ENCODE assay signal across 8 mouse cellular contexts in genomic region chr11:118445843-118446242, GRCm38 (mm10). TPM values are rescaled to one million over a fixed set of nuclear protein-coding genes. Genes with fewer than 3 reads are reported as not detected.
DNase-seq lines count a peak whose midpoint lies in the region; ATAC-seq and TF ChIP-seq lines count a peak whose summit lies in the region.

No protein-coding gene starts in this region.

- 16% methylated on average over 3 of the region's 3 CpGs for WGBS in forebrain, embryonic 11.5 days
- WGBS in hindbrain, embryonic 15.5 days: 15% methylated on average over 3 of the region's 3 CpGs
- WGBS in midbrain, embryonic 12.5 days: 7% methylated on average over 3 of the region's 3 CpGs

- peak; percentile 99 for TF ChIP-seq CTCF in testis, adult 2 months (IDR thresholded peaks at IDR 0.05; ENCODE audit: control insufficient read depth, insufficient read depth, insufficient replicate concordance, low read depth, low read length)

- DNase-seq in testis, postnatal 14 days (ENCODE audit: low spot score): no peak
- peak; percentile 62 for DNase-seq in c-Kit-positive CD71-positive TER-119-positive erythroid progenitor cells, embryonic 14.5 days (ENCODE audit: low spot score)
- DNase-seq in forebrain, embryonic 11.5 days (ENCODE audit: low spot score): peak; percentile 89
- peak; percentile 71 for DNase-seq in left cerebral cortex, postnatal 4 days
- peak; percentile 25 to 58 for DNase-seq in spleen, adult 18-20 months

- no peaks in the 10 kb centered on the region for H3K9me3 ChIP-seq in forebrain, embryonic 11.5 days (ENCODE audit: control insufficient read depth, low read length)
- no peaks in the 10 kb centered on the region for H3K9me3 ChIP-seq in hindbrain, embryonic 15.5 days
- H3K9me3 ChIP-seq in midbrain, embryonic 12.5 days: no peaks in the 10 kb centered on the region

- ATAC-seq in forebrain, embryonic 11.5 days (replicated peaks; ENCODE audit: low FRiP score): peak; percentile 71
- ATAC-seq in hindbrain, embryonic 15.5 days (ENCODE audit: low FRiP score, low read depth): peak; percentile 36
- peak; percentile 54; the same call in 1 of the 2 replicates for ATAC-seq in midbrain, embryonic 12.5 days (ENCODE audit: low FRiP score, low read depth)

- H3K4me1 ChIP-seq in testis, adult 2 months (ENCODE audit: control insufficient read depth, insufficient read depth, low read length): no peaks in the 10 kb centered on the region
- no peaks in the 10 kb centered on the region for H3K4me1 ChIP-seq in forebrain, embryonic 11.5 days (replicated peaks; ENCODE audit: control insufficient read depth, insufficient read depth, low read length)
- H3K4me1 ChIP-seq in hindbrain, embryonic 15.5 days (replicated peaks): peaks cover 12% of the 10 kb centered on the region
- 0 out of 2 replicates have a peak, but pooled peaks cover 2% of the 10 kb centered on the region for H3K4me1 ChIP-seq in midbrain, embryonic 12.5 days

- intact Hi-C loops in left cerebral cortex, postnatal 4 days (cut with DNase I): no loop called here

- H3K4me3 ChIP-seq in testis, adult 2 months (ENCODE audit: control insufficient read depth, low read depth, low read length): no peak overlapping the region
- no peak overlapping the region for H3K4me3 ChIP-seq in forebrain, embryonic 11.5 days (ENCODE audit: low read depth, low read length)
- no peak overlapping the region for H3K4me3 ChIP-seq in hindbrain, embryonic 15.5 days
- H3K4me3 ChIP-seq in midbrain, embryonic 12.5 days: no peak overlapping the region

- H3K4me2 ChIP-seq in forebrain, embryonic 11.5 days (ENCODE audit: low read depth, low read length, severe bottlenecking): no peak overlapping the region
- no peak overlapping the region for H3K4me2 ChIP-seq in hindbrain, embryonic 15.5 days
- H3K4me2 ChIP-seq in midbrain, embryonic 12.5 days (replicated peaks): no peak overlapping the region

- H3K9ac ChIP-seq in forebrain, embryonic 11.5 days (ENCODE audit: low read length): no peak overlapping the region
- H3K9ac ChIP-seq in hindbrain, embryonic 15.5 days: no peak overlapping the region
- H3K9ac ChIP-seq in midbrain, embryonic 12.5 days (replicated peaks): no peak overlapping the region

- no peaks in the 10 kb centered on the region for H3K27me3 ChIP-seq in testis, adult 2 months (ENCODE audit: control insufficient read depth, insufficient read depth, low read length)
- no peaks in the 10 kb centered on the region; the same call in 1 of the 2 replicates for H3K27me3 ChIP-seq in forebrain, embryonic 11.5 days (ENCODE audit: control insufficient read depth, insufficient read depth, low read length)
- peaks cover 3% of the 10 kb centered on the region; the same call in 1 of the 2 replicates for H3K27me3 ChIP-seq in hindbrain, embryonic 15.5 days
- peaks cover 22% of the 10 kb centered on the region for H3K27me3 ChIP-seq in midbrain, embryonic 12.5 days

- no peak for TF ChIP-seq POLR2A in testis, adult 2 months (IDR thresholded peaks at IDR 0.05; ENCODE audit: control insufficient read depth, low read depth, low read length)

- H3K27ac ChIP-seq in testis, adult 2 months (ENCODE audit: control insufficient read depth, insufficient read depth, low read depth, low read length): no peak overlapping the region
- no peak overlapping the region for H3K27ac ChIP-seq in forebrain, embryonic 11.5 days (ENCODE audit: low read depth, low read length)
- no peak overlapping the region for H3K27ac ChIP-seq in hindbrain, embryonic 15.5 days (replicated peaks)
- H3K27ac ChIP-seq in midbrain, embryonic 12.5 days (replicated peaks): no peak overlapping the region

- no peaks in the 10 kb centered on the region for H3K36me3 ChIP-seq in testis, adult 2 months (ENCODE audit: control insufficient read depth, insufficient read depth, low read length)
- H3K36me3 ChIP-seq in forebrain, embryonic 11.5 days (ENCODE audit: control insufficient read depth, insufficient read depth, low read length): no peaks in the 10 kb centered on the region
- H3K36me3 ChIP-seq in hindbrain, embryonic 15.5 days: no peaks in the 10 kb centered on the region
- H3K36me3 ChIP-seq in midbrain, embryonic 12.5 days: no peaks in the 10 kb centered on the region

RNA-seq across cellular contexts. Expression of gene C1qtnf1, which starts 17.8 kb away (rescaled TPM):
- 1.9 and 2.5 TPM in 2 replicates for polyA plus RNA-seq in testis, adult 2 months (2012; rRNA removed)
- polyA plus RNA-seq in forebrain, embryonic 11.5 days (2014; fragmentation: Nextera tagmentation; extraction: Ambion mirVana): 2.0 and 2.3 TPM in 2 replicates
- polyA plus RNA-seq in hindbrain, embryonic 15.5 days (2015; fragmentation: Nextera tagmentation; extraction: Ambion mirVana): 5.1 and 5.3 TPM in 2 replicates
- 1 to 10 TPM; 7.2 to 7.4 TPM for total RNA-seq in left cerebral cortex, postnatal 4 days (2021)
- 2.7 and 3.3 TPM in 2 replicates for polyA plus RNA-seq in midbrain, embryonic 12.5 days (2016; fragmentation: Nextera tagmentation; extraction: Ambion mirVana)

RNA-seq across cellular contexts. Expression of gene Cant1, which starts 27.0 kb away (rescaled TPM):
- polyA plus RNA-seq in testis, adult 2 months (2012; rRNA removed): 37.8 and 38.5 TPM in 2 replicates
- polyA plus RNA-seq in forebrain, embryonic 11.5 days (2014; fragmentation: Nextera tagmentation; extraction: Ambion mirVana): 25.4 and 30.8 TPM in 2 replicates
- polyA plus RNA-seq in hindbrain, embryonic 15.5 days (2015; fragmentation: Nextera tagmentation; extraction: Ambion mirVana): 30.8 and 33.7 TPM in 2 replicates
- total RNA-seq in left cerebral cortex, postnatal 4 days (2021): 10 to 100 TPM; 39.7 to 42.3 TPM
- 29.3 and 30.9 TPM in 2 replicates for polyA plus RNA-seq in midbrain, embryonic 12.5 days (2016; fragmentation: Nextera tagmentation; extraction: Ambion mirVana)

RNA-seq across cellular contexts. Expression of gene Engase, which starts 30.8 kb away (rescaled TPM):
- 2.9 and 3.2 TPM in 2 replicates for polyA plus RNA-seq in testis, adult 2 months (2012; rRNA removed)
- polyA plus RNA-seq in forebrain, embryonic 11.5 days (2014; fragmentation: Nextera tagmentation; extraction: Ambion mirVana): 9.0 and 10.6 TPM in 2 replicates
- polyA plus RNA-seq in hindbrain, embryonic 15.5 days (2015; fragmentation: Nextera tagmentation; extraction: Ambion mirVana): 6.8 and 7.7 TPM in 2 replicates
- 10 to 100 TPM in 1 of 2 experiments, 1 to 10 TPM in 1; 8.3 to 11.5 TPM for total RNA-seq in left cerebral cortex, postnatal 4 days (2021)
- polyA plus RNA-seq in midbrain, embryonic 12.5 days (2016; fragmentation: Nextera tagmentation; extraction: Ambion mirVana): 6.9 and 7.3 TPM in 2 replicates

RNA-seq across cellular contexts. Expression of gene Lgals3bp, which starts 44.0 kb away (rescaled TPM):
- polyA plus RNA-seq in testis, adult 2 months (2012; rRNA removed): 22.7 and 23.3 TPM in 2 replicates
- polyA plus RNA-seq in forebrain, embryonic 11.5 days (2014; fragmentation: Nextera tagmentation; extraction: Ambion mirVana): 0.71 and 1.1 TPM in 2 replicates
- 5.9 and 8.3 TPM in 2 replicates for polyA plus RNA-seq in hindbrain, embryonic 15.5 days (2015; fragmentation: Nextera tagmentation; extraction: Ambion mirVana)
- total RNA-seq in left cerebral cortex, postnatal 4 days (2021): 1 to 10 TPM; 5.0 to 6.2 TPM
- polyA plus RNA-seq in midbrain, embryonic 12.5 days (2016; fragmentation: Nextera tagmentation; extraction: Ambion mirVana): 1.7 and 1.8 TPM in 2 replicates
